Mouse (Mus musculus) retina, postnatal 7 days (tissue): ENCODE measurements around the gene Trappc6b.
"Not testable (repeated sequence)": the region's sequence is repeated elsewhere in the genome, so short reads cannot be mapped to it uniquely, and the experiment has no call there.

ENCODE experiments used
- DNase-seq: peaks from one replicate; pipeline ENCODE4 v3.0.0-alpha.2; 2012; ENCODE audit warnings: low read depth, low spot score

The Trappc6b gene

DNA sequence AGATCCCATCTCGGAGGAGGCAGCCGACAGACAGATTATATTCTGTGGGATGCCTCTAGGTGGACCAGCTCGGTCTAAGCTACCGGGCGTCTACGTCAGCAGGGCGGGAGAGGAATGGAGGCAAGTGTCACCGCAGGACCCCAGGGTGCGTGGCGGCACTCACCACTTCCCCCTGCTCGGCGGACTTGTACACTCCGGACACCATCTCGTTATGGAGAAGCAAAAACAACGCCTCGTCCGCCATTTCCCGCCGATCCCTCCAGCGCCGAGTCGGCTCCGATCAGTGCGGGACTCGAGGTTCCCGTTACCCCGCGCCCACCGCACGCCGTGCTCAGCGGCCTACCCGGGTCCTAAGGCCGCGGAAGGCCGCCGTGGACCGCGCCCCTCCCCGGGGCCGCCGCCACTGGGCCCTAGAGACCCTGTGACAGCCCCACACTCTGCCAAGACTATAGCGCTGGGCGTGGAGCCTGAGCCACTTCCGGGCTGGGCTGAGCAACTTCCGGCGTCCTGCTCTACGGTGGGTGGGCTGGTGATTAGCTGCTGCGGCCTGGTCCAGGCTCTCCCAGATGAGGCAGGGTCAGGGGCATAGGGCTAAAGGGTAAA lies at the start of gene Trappc6b:
TSS of gene Trappc6b (minus strand) at position 480 of the 603 bp plus-strand sequence.
- peak; percentile 62 for DNase-seq

DNA sequence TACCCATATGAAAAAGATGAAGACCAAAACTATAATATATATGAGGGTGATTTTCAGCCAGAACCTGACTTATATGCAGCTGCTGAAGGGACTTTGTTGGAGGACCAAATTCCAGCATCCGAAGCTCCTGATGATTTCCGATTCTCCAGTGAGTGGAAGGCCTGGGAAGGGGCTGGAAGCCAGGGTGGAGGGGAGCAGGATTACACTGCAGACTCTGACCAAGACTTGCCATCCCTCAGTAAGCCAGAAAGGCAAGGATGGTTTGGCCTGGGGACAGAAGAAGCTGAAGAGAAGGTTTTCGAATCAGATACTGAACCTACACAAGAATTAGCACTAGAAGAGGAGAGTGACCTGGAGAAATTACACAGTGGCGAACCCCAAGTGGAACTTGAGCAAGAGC lies 46.7 kb upstream of the Trappc6b start:
- no peak for DNase-seq

DNA sequence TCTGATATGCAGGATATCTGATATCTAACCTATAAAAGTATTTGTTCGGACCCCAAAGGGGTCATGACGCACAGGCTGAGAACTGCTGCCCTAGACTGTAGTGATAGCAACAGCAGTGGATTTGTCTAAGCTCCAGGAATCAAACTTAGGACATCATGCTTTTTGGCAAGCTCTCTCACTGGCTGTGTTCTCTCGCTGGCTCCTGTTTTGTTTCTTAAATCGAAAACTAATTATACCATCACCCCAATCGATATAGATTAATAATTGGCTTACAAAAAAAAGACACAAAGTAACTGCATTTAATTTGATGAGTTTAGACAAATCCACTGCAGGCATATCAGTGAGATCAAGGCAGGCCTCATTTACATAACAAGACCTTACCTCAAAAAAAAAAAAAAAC lies 45.2 kb upstream of the Trappc6b start:
- no peak for DNase-seq

DNA sequence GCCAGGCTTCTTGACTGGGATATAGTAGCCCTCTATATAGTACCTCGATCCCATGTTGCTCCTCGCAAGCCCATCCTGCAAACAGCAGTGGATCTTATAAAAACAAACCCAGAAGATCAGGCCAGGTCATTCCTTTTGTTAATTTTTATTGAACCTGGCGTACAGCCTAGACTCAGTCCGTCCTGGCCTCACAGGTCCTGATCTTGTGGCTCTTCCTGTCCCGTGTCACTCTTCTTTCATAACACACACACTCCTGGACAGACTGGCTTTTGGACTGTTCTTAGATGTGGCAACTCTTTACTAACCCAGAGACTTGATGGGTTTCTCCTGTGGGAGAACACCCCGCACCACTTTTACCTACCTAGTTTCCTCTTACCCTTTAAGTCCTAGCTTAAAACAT lies 44.6 kb upstream of the Trappc6b start:
- DNase-seq: no peak

DNA sequence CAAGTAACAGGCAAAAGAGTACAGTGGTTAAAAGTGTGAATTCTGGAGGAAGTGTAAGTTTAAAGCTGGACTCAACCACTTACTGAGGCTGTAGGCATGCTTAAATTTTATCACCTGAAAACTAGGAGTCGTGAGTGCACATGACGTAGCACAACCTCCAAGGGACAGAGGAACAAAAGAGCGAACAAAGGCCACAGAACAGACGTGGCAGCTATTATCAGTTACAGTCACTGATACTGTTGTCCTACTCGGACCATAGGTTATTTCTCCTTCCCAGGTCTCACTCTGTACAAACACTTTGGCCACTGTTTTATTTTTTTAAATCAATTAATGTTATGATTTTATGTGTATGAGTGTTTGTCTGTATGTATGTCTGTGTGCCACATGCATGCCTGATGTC lies 43.5 kb upstream of the Trappc6b start:
- no peak for DNase-seq

DNA sequence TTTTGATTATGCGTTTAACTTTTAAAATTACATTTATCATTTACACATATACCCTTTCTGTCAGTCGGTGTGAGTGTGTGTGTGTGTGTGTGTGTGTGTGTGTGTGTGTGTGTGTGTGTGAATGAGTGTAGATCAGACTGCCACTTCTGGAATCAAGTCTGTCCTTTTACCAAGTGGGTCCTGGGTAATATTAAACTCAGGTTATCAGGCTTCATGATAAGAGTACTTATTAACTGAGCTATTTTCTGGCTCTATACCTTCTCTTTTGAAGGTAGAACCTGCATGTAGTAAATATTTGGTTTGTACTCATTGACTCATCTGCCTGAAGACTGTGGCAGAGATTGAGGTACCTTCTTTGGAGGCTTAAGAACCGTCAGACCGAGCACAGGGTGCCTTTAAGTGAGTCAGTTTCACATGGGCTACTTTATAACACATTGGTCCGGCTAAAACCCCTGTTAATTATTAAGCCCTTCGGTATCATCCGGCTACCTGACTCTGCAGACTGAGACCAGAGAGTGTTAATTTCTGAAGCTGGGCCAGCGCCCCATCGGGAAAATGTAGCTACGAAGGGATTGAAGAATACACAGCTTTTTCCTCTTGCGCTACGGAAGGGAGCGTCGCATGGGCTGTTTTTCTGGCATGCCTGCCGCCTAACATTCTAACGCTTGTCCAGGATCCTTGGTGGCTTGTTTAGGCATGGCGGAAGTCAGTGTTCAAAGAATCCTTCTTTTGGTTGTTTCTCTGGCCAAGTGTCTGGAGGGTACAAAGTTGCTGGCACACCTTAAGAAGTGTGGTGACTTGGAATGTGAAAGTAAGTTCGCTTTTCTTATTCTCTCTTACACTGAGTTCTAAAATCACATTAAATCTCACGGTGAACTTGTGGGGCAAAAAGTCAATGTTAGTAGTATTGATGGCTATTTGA lies 34.1 kb upstream of the Trappc6b start, which contains the start of gene Mia2:
TSS of gene Mia2 (plus strand) at position 696 of the 922 bp plus-strand sequence.
- DNase-seq: no peak

DNA sequence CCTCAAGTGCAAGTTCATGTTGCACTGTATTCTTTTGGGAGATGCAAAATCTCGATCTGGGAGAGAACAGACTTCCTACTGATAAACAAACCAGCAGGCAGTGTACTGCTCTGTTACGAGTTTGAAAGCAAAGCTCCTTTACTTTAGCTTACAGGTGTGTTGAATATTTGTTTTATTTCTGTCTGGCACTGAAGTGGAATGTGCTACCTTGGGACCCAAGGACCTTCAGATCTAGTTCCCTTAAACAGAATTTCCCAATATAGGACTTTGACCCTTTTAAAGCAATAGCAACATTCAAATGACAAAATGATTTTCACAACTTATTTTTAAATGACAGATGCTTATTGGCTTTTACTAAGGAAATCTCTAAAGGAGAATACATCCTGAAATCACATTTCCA lies 32.3 kb upstream of the Trappc6b start:
- DNase-seq: no peak

DNA sequence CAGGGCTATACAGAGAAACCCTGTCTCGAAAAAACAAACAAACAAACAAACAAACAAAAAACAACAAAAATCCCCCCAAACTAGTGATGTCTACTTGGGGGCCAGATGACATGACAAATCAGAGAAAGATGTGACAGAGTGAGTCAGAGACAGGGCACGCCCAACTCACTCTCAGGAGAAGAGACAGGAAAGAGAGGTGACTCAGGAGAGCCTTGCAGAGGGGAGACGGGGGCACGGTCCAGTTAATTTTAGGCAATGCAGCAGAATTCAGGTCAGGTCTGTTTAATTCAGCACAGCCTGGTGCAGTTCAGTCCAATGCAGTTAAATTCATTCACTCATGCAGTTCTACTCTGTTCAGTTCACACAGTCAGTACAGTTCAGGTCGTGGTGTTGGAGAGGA lies 24.9 kb upstream of the Trappc6b start:
- DNase-seq: no peak

DNA sequence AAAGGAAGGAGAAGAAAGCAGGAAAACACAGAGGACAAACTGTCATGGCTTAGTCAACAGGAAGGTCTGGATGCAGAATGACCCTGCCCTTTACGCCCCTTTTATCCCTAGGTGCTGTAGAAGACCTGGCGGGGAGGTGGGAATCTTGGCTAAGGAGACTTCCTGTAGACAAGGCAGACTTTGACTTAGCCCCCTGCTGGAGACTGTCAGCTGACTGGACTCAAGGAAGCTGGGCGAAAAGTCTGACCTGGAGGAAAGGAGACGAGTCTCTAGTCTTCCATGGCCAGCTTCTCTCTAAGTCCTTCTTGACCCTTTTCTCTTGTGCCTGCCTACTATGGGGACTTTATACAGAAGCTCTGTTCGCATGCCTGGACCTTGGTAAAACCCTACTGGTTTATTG lies 23.2 kb upstream of the Trappc6b start:
- DNase-seq: no peak

DNA sequence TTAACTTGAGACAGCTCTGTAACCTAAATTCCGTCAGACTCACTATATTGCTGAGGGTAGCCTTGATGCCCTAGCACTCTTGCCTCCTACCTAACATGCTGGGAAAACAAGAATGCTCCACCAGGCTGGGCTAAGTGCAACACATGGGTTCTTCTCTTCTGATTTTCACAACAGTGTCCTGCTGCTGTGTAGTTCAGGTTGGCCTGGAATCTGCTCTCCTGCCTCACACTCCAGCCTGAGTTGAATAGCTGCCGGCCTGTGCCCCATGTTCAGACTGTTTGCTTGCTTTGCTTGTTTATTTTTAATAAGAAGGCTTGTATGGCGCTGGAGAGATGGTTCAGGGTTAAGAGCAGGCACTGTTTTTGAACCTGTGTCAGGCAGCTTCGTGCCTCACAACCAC lies 19.2 kb upstream of the Trappc6b start:
- DNase-seq: no peak

DNA sequence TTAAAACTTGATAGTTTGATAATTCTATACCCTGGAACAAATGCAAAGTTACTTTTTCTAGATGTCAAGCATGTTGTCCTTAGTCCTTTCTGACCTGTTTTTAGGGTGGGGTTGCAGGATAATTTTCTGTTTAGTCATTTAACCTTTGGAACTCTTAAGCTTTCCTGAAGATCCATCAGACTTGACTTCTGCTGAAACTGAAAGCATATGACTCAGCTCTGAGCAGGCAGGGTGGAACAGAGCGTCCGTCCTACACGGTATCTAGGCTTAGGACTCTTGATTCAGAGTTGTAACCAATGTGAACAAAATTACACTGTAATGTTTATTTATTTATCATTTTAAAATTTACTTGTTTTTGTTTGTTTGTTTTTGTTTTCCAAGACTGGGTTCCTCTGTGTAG lies 16.6 kb upstream of the Trappc6b start:
- DNase-seq: no peak

DNA sequence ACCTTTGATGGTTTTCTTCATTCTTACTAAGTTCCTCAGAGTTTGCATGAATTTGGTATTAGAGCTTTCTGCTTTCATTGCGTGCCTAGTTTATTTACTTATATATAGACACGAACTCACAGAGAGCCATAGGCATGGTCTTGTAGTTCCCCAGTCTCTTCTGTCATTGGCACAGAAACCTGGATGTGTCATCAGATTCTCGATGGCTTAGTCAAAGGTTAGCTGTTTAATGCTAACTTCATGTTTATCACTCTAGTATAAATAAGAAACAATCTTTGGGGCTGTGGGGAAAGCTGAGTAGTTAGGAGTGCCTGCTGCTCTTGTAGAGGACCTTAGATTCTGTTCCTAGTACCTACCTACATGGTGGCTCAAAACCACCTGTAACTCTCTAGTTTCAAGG lies 15.7 kb upstream of the Trappc6b start:
- DNase-seq: no peak

DNA sequence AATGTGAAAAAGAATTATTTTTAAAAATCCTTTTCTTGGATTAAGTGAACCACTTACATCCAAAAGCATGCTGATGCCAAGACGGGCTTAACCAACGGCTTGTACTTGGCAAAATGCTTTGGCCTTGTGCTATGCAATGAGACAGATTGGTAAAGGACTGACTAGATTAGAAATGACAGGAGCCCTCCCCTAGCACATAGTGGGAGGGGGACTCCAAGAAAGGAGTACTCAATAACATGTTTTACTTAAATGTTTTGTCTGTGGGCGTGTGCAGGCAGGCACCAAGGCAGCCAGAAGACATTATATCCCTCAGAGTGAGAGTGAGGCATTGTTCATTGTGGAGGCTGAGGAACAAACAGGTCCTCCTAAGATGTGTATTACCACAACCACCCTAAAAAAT lies 12.8 kb upstream of the Trappc6b start:
- DNase-seq: no peak

DNA sequence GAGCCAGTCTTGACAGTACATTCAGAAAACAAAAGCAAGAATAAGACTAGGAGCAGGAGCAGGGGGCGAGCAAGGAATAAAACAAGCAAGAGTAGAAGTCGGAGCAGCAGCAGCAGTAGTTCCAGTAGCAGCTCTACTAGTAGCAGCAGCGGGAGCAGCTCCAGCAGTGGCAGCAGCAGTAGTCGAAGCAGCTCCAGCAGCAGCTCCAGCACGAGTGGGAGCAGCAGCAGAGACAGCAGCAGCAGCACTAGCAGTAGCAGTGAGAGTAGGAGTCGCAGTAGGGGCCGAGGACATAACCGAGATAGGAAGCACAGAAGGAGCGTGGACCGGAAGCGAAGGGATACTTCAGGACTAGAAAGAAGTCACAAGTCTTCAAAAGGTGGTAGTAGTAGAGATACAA lies 11.0 kb upstream of the Trappc6b start:
- DNase-seq: no peak

DNA sequence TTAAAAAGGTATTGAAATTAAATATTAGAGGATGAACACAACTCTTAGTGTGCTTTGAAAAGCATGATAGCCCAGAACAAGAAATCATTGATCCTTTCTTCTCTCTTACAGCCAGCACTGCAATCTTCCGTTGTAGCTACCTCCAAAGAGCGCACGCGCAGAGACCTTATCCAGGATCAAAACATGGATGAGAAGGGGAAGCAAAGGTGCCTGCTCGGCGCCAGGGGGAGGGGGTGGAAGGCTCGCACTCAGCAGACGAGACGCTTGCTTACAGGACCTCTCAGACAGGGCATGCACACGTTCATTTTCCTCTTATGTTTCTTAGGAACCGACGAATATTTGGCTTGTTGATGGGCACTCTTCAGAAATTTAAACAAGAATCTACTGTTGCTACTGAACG lies 7.5 kb upstream of the Trappc6b start:
- no peak for DNase-seq

DNA sequence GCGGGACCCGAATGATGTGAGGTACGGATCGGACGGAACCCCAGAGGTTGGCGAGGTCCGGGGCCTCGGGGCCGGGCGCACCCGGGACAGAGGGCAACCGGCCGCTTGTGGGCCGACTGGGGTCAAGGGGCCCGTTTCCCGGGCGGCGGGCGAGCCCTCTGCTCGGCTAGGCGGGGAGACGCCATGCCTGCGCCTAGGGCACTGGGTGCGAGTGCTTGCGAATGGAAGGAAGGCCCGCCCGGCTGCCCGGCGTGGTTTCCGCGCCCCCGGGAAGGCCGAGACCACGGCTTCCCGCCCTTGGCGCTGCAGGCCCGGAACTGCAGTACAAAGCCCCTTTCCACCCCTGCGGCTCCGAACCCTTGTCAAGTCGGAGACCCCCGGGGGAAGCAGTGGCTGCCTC lies 5.8 kb upstream of the Trappc6b start:
- DNase-seq: no peak

DNA sequence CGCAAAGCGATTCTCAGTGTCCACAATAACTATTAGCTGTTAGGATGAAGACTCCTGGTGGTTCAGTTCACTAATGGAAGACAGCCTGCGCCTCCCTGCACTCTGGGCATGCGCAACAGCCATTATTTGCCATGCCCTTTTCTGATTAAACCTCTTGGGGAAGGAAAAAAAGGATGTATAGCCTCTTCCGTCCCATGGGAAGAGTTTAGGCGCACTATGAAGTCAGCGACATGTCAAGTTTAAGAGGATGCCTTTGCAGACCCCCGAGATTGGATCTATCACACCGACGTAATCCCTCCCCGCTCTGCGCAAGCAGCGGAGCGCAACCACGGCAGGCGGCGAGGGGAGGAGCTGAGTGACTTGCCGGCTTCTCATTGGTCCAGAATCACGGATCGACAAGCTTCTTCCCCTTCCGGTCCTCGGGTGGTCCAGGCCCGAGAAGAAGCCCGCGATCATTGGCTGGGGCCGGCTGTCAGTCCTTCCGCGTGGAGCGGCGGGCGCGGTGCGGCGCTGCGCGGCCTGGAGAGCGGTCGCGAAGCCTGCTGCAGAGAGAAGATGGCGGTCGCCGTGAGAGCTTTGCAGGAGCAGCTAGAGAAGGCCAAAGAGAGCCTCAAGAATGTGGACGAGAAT lies 5.3 kb upstream of the Trappc6b start, which contains the start of gene Pnn:
TSS of gene Pnn (plus strand) at position 437 of the 630 bp plus-strand sequence.
- DNase-seq: peak; percentile 94

DNA sequence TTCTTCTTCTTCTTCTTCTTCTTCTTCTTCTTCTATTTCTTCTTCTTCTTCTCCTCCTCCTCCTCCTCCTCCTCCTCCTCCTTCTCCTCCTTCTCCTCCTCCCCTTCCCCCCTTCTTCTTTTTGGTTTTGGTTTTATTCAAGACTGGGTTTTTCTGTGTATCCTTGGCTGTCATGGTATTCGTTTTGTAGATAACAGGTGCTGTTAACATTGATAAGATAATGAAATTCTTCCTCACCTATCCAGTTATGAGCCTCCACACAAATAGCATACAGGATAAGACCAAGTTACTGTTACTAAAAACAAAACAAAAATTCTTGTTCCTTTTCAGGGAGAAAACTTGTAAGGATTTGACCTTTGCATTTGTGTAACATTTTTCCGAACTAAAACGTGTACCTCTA lies 4.5 kb upstream of the Trappc6b start:
- DNase-seq: no peak

DNA sequence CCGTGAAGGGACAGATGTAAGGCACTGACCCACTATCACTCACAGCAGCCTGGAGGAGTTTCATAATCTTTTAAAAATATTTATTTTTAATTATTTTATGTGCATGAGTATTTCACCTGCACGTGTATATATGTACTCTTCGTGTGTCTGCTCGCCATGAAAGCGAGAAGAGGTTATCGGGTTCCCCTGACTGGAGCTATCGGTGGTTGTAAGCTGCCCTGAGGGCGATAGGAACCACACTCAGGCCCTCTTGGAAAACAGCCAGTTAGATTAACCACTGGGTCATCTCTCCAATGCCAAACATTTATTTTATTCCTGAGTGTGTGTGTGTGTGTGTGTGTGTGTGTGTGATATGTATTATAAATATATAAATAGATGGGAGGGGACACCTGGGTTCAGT lies 3.6 kb upstream of the Trappc6b start:
- DNase-seq: no peak

DNA sequence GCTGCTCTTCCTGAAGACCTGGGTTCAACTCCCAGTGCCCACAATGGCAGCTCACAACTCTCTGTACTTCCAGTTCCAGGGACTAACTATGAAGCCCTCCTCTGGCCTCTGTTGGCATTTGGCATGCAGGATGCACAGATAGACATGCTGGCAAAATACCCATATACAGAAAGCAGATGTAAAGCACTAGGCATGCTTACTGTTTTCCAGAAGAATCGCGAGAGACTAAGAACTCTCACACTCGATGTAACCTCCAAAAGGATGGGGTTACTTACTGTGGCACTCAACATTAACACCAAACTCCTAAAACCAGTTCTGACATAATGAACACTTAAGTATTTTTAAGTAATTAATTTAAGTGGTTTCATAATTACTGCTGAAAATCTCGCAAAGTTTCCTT lies 950 bp downstream of the Trappc6b start:
- no peak for DNase-seq

DNA sequence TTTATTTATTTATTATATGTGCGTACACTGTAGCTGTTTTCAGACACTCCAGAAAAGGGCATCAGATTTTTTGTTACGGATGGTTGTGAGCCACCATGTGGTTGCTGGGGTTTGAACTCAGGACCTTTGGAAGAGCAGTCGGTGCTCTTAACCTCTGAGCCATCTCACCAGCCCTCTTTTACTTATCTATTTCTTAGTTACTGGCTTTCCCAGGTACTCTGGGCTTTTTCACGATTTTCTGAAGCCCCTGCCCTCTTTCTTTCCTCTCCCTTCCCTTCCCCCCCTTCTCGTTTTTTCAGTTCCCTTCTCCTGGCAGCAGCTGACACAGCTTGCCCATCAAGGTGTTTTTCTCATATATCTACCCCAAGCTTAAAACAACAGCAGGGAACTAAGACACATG lies 3.0 kb downstream of the Trappc6b start:
- not testable (repeated sequence) for DNase-seq

DNA sequence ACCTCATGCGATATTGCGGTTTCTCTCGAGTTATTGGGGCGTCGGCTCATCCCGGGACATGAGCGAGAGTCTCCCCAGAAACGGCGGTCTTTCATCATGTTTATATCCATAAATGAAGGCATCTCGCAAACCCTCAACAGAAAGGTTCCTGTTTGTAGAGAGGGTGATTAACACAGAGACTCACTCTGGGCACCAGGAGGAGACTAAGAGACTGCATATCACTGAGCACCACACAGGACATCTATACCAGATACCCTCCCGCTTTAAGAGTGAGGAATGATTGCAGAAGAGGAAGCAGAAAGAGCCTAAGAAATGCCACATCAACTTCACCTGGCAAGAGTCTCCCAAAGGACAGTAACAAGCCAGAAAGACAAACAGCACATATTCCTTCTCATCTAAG lies 5.0 kb downstream of the Trappc6b start:
- DNase-seq: no peak
